Mouse (Mus musculus): ENCODE results near the gene Rassf5. TPM values are rescaled to one million over a fixed set of nuclear protein-coding genes. Genes with fewer than 3 reads are reported as not detected.
A peak's percentile ranks its signal among the peaks of the same experiment; 100 is the strongest.
"Not testable (repeated sequence)": the region's sequence is repeated elsewhere in the genome, so short reads cannot be mapped to it uniquely, and the experiment has no call there.

Rassf5 gene
- total RNA-seq, 2 experiments from 2014 or later, result 11.1 to 14.1 TPM

DNA sequence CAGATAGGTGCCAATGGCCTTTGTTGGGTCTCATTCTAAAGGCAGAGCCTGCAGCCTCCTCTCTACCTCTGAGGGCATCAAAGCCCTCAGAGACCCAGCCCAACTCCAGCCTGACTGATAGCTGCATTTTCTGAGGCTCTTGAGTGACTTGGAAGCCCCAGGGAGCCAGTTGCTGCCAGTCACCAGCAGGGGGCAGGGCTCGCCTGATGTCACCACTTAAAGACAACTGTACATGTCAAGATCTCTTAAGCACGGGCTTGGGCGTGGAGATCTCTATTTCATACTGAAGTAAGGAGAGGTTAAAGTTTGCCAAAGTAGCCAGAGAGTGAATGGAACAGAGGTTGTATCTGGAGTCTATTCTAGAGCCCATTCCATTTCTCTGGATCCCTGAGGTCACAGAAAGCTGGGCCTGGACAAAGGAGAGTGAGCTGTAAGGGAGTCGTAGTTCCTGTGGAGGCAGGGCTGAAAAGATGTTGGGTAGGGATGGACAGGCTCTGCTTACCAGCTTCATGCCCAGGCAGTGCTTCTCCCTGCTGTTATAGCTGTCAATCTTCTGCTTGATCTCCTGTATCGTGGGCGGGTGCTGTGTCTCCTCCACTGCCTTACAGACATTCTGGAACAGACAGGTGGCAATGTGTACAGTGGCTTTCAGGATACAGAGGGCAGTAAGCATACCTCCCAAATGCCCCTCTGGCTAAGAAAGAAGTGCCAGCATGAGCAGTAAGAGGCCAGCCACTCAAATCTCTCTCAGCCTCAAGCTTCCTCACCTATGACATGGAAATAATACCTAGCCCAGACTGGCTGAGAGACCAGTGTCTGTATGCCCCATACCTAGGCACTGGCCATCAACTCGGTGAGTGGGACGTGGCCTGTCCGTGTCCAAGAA is 63.2 kb downstream of the Rassf5 start:
- DNase-seq (ENCODE audit: low spot score in 2 of 2), result peak; percentile 48 to 69

DNA sequence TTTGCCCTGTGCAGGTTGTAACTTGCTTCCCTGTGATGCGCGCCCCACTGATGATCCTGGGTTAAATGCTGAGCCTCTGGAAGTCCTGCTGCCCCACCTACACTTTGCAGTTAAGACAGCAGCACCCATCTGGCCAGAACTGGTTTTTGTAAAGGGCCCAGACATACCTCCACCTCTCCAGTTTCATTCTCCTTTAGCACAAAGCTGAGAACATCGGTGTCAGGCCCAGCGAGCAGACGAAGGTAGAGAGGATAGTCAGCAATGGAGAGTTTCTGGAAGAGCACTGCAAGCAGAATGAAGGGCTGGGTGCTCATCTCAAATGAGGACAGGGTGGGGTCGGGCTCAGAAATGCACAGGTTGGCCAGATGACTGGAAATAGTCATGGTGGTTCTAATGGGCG is 64.7 kb downstream of the Rassf5 start:
- DNase-seq (ENCODE audit: low spot score in 2 of 2), result no peak

DNA sequence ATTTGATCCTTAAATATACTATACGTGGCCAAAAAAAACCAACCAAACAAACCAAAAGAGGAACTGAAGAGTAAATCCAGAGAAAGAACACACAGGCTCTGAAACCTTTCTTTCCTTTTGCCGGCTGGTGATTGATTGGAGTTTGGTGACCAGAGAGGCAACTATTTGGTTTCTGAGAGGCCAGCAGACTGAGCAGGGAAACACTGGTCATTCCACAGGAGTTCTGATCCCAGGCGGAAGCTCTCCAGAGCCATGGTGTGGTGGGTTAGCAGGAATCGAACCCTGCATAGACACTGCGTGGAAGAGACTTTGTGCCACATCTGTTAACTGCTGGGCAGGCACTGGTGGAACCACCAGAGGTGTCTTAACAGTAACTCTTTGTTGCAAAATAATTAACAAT is 67.0 kb downstream of the Rassf5 start:
- no peak for DNase-seq (ENCODE audit: low spot score in 2 of 2)

DNA sequence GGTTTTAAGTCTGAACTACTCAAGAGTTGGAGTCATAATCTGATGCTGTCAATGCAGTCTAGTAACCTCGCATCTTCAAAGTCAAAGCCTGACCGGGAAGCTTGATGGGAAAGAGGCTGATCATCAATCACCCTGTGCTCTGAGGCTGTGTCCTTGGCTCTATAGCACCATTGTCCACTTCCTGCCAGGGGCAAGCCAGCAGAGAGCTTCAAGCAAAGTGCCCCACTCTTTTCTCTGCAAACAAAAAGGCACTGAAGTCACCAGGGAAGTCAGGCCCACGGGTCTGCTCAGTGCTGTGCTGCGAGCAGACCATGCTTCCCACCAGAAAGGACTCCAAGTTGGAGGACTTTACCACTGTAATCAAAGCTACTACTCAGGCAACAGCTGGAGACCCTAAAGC is 67.8 kb downstream of the Rassf5 start:
- no peak for DNase-seq (ENCODE audit: low spot score in 2 of 2)

DNA sequence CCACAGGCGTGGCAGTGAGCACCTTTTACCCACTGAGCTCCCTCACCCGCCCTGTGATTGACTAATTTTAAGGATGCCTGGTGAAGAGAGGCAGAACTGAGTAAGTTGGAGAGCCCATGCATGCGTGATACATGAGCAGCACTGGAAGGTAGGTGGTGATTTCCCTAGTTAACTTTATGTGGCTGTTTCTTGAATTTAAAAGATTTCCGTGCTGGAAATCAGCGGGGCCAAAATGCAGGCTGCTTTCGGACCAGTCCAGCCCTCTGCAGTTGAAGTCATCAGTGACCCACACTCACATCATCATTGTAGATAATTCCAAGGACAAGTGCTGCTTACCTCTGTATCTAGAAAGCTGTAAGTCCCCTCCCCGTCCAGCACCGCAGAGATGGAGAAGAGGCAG is 69.2 kb downstream of the Rassf5 start:
- no peak for DNase-seq (ENCODE audit: low spot score in 2 of 2)

DNA sequence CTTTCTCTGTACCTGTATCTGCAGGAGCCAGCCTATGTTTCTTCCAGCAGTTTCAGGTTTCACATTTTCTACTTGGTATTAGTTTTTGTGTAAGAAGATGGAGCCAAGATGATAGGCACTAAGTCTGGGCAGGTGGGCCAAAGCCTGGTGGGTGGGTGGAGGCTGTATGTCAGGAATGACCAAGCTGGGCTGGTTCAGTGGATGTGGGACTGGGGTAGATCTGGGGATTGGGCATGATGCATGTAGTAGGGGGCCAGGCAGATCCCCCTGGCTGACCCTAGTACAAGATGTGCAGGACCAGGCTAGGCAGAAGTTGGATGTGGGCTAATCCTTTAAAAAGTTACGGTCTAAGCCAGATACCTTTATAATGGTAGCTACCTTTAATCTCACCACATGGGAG is 69.9 kb downstream of the Rassf5 start:
- no peak for DNase-seq (ENCODE audit: low spot score in 2 of 2)

DNA sequence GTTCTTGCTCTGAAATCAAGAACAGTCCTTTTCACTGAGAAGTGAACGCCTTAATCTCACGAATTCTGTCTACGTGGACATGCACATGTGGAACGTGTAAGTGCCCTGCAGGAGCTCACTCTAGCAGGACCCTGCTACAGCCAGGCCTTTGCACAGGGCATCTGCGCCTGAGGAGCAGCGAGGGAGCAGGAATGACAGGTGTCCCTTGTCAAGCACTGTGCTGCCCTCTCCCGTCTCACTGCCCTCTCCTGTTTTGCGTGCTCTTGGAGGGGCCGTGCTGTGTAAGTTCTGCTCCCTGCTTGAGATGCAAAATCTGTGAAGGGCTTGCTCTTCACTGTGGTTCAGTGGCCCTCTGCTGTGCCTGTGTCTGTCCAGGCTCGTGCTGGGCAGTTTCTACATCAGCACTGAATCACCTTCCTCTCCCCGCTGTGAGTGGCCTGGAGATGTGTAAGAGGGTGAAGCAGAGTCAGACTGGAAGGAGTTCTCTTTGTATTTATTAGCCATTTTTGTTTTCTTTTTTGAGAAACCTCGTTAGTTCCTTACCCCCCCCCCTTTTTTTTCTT is 70.7 kb downstream of the Rassf5 start:
- DNase-seq (ENCODE audit: low spot score in 2 of 2), result no peak

DNA sequence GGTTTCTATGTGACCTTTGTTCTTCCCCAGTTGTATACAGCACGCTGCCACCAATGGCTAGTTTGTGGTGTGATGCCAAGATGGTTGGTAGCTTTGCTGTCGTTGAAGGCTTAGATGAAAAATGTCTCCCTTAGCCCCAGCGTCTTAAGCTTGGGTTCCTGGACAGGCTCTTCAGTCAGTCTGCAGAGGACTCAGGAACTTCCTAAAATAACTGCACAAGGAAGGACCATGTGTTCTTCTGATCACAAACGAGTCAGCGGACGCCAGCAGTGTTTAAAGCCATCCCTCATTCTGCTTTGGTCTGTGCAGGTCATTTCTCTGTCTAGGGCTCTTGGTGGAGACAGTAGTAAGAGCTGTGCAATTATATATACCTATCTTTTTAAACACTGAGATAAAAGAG is 71.2 kb downstream of the Rassf5 start:
- DNase-seq (ENCODE audit: low spot score in 2 of 2), result no peak

DNA sequence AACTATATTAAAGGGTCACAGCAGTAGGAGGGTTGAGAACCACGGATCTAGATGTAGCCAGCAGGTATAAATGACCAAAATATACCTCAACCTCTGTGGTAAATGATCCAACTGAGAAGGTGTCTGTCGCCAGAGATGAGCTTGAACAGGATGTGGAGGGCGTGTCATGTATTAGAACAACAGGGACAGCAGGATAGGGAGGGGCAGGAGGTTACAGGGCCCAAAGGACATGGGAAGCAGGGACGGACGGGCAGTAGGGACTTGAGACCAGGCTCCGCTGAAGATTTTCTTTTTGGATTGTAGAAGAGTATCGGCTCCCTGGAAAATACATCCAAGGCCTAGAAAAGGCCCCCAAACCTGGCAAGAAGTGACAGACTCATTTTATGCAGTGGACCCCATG is 72.1 kb downstream of the Rassf5 start:
- DNase-seq (ENCODE audit: low spot score in 2 of 2), result no peak

DNA sequence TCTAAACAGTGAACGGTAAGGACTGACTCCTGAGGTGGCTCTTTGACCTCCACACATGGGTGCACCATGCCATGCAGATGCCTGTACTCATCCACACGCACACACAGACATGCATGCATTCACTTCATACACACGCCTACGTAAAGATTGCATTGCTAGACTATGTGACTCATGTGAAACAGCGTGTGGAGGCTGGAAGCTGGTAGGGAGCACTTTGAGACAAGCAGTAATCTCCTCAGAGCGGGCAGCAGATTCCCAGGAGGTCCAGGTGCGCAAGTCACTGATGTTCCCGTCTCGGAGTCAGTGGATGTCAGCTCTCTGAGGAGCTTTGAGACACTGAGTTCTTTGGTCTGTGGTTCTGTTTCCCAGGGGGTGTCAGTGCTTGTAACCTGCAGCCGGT is 77.4 kb downstream of the Rassf5 start:
- no peak for DNase-seq (ENCODE audit: low spot score in 2 of 2)

DNA sequence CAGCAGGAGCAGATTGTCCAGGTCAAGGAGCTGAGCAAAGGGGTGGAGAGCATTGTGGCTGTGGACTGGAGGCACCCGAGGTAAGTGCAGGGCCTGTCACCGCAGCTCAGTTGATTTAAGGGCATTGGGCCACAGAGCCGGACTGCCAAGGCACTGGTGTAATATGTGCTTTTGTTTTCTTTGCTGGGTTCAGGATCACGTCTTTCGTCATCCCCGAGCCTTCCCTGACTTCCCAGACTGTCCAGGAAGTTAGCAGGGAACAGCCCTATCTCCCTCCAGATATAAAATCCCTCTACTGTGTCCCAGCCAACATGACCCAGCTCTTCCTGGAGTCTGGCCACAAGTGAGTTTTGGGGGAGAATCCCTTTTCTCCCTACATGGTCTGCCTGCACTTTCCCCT is 80.6 kb downstream of the Rassf5 start:
- no peak for DNase-seq (ENCODE audit: low spot score in 2 of 2)

DNA sequence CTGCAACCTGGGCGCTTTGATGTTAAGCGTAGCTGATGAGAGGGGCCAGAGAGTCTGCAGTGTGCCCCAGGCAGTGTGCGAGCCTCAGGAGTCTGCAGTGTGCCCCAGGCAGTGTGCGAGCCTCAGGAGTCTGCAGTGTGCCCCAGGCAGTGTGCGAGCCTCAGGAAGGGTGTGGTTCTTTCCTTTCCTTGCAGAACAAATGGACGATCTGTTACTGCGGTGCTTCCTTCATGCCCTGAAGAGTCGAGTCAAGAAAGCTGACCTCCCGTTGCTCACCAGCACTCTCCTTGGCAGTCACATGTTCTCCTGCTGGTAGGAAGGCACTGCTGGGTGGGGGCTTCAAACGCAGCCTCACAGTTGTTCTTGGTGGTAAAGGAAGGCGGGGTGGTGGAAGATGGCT is 84.0 kb downstream of the Rassf5 start:
- no peak for DNase-seq (ENCODE audit: low spot score in 2 of 2)

DNA sequence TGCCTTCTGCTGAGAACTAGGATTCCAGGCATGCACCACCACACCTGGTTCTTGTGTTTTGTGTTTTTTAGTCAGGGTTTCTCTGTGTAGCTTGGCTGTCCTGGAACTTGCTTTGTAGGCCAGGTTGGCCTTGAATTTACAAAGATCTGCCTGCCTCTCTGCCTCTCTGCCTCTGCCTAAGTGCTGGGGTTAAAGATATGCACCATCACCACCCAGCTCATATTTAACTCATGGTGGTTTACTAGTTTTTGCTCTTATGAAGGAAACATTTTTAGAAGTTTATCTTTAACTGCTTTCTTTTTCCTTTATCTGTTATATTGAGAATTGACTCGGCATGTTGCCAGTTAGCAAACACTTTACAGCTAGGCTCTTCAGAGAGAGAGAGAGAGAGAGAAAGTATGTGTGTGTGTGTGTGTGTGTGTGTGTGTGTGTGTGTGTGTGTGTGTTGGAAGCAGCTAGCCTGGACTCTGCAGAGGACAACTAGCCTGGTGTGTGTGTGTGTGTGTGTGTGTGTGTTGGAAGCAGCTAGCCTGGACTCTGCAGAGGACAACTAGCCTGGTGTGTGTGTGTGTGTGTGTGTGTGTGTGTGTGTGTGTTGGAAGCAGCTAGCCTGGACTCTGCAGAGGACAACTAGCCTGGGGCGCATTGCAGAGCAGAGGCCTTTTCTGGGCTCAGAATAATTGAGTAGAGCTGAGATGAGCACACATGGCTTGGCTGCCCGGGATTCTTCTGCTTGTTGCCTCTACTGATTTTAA is 85.3 kb downstream of the Rassf5 start:
- not testable (repeated sequence) for DNase-seq (ENCODE audit: low spot score in 2 of 2)

DNA sequence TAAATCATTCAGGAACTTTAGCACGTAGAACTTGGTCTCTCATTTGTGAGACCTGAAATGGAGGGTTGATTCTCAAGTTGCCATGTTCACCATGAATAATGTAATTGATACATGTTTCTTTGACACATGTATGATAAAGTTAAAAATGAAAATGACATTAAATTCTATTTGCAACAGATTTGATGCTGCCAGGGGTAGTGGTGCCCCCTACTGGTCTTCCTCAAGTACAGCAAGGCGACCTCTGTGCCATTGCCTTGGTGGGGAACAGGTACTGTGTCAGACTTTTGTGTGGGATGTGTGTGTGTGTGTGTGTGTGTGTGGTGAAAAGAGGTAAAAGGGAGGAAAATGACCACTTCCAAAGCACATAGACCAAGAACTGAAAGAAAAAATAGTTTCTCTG is 89.6 kb downstream of the Rassf5 start:
- no peak for DNase-seq (ENCODE audit: low spot score in 2 of 2)

DNA sequence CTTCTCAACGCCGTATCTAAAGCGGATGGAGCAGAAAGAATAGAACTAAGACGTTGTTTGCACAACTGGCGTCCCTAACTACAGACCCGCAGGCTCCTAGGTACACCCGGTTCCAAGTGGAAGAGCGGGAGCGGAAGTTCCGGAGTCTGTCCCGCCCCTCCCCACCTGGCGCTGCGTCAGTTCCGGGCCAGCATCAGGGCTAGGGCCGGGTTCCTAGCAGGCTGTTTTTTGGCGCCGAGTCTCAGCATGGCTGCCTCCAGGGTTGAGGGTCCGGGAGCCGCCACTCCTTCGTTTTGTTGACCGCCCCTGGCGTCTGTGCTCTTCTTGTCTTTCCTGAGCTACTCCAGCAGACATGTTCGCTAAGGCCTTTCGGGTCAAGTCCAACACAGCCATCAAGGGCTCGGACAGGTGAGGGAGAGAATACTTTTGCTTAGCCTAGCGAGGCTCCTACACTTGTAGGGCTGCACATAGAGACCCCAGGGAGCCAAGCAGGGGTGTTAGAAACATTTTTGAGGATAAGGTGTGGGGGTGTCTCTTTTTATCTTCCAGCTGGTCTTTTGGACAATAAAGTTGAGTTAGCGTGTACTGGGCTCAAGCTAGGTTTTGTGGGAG is 91.9 kb downstream of the Rassf5 start, which contains the start of gene Eif2d:
Gene Eif2d, plus strand, starts transcription at position 164 of the 612 bp plus-strand sequence.
- peak; percentile 64 to 68 for DNase-seq (ENCODE audit: low spot score in 2 of 2)

DNA sequence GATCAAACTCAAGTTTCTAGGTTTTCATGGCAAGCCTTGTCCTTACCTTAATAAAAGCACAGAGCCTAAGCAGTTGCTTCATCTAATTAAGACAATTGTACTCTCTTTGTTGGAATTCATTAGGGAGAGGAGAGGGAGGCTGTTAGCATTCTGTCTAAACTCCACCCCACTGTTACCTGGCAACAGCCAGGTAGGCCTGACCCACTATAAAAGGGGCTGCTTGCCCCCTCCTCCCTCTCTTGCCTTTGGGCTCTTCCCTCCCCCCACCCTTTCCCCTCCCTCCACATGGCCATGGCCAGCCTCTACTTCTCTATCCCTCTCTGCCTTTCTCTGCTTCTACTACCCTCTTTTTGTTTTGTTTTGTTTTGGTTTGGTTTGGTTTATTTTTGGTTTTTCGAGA is 95.6 kb downstream of the Rassf5 start:
- DNase-seq (ENCODE audit: low spot score in 2 of 2), result no peak

DNA sequence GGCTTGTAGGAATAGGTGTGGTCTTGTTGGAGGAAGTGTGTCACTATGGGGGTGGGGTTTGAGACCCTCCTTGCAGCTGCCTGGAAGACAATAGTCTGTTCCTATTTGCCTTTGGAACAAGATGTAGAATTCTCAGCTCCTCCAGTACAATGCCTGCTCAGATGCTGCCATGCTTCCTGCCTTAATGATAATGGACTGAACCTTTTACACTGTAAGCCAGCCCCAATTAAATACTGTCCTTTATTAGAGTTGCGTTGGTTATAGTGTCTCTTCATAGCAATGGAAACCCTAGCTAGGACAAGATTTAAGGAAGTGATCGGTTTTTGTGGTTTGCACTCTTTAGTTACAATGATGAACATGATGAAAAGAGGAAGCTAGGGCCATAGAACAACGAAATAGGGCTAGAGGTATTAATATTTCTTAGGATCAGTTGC is 98.9 kb downstream of the Rassf5 start:
- DNase-seq (ENCODE audit: low spot score in 2 of 2), result no peak

DNA sequence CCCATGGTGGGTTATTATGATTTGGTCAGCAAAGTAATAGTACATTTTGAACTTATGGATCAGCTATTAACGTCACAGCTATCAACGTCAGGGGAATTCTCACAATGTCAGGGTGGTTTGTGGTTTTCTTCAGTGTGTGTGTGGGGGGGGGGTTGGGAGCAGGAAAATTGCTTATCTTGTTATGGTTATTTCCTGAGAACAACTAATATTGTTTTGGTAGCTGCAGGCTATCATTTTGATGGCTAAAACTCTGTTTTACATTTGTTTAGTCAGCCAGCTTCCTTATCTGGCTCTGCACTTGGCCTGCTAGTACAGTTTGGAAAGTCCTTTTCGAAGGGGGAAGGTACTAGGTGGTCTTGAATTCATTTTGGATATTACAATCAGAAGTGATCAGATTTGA is 99.8 kb downstream of the Rassf5 start:
- DNase-seq (ENCODE audit: low spot score in 2 of 2), result not testable (repeated sequence)

DNA sequence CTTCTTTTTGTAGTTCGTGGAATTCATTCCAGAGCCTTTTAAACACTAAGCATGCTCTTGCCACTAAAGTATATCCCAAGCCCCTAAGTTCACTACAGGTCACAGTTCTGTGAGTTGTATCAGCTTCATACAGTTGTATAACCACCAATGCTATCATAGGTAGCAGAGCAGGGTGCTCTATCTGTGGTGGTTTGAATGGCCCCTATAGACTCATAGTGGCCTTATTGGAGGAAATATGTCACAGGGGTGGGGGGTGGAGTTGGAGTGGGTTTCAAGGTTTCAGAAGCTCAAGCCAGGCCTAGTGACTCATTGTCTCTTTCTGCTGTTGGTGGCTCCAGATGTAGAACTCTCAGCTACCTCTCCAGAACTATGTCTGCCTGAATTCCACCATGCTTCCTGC is 102.6 kb downstream of the Rassf5 start:
- no peak for DNase-seq (ENCODE audit: low spot score in 2 of 2)

DNA sequence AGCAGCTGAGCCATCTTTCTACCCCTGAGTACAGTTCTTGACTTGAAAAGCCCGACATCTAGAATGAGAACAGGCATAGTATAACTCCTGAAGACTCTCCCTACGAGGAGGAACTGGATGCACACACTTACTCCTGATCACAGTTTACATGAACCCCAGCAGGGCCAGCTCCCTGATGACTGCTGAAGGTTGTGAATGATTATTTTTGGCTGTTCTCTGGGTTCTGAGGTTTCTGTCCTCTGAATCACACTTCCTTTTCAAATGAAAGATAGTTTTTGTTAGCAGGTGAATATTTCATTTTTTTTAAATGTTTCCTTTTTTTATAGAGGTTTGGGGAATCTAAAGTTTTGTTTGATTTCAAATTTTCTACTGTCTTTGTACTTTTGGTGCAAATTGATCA is 103.6 kb downstream of the Rassf5 start:
- no peak for DNase-seq (ENCODE audit: low spot score in 2 of 2)

Data from adrenal gland, postnatal 4 days (tissue).